Mouse (Mus musculus) limb, embryonic 14.5 days (tissue): Measurements from ENCODE around the gene Cep128. TPM values are rescaled to one million over a fixed set of nuclear protein-coding genes. Genes with fewer than 3 reads are reported as not detected.

Experiments
- ATAC-seq: fragments of 200-750 bp; cut with Nextera tagmentation; 2 replicates; pipeline ENCODE4 v1.8.0; 2017; ENCODE audit warnings: low read depth, moderate number of reproducible peaks, moderate TSS enrichment; ENCODE audit not compliant: low FRiP score
- DNase-seq: peaks from one replicate; pipeline ENCODE4 v3.0.0-alpha.2; 2015; ENCODE audit warnings: low spot score
- H3K27ac ChIP-seq: fragments of 300-500 bp; sonication (generic); replicated peaks from 2 replicates; pipeline ENCODE4 v1.5.1; 2014; ENCODE audit warnings: low read depth, mild to moderate bottlenecking, low read length, moderate library complexity, mixed read lengths
- H3K27me3 ChIP-seq: fragments of 300-500 bp; sonication (generic); 2 replicates; pipeline ENCODE4 v1.6.1; 2014; ENCODE audit warnings: low read length, mixed read lengths; ENCODE audit not compliant: control insufficient read depth, insufficient read depth
- H3K36me3 ChIP-seq: fragments of 300-500 bp; sonication (generic); 2 replicates; pipeline ENCODE4 v1.6.1; 2014; ENCODE audit warnings: mild to moderate bottlenecking, low read length, moderate library complexity, mixed read lengths; ENCODE audit not compliant: control insufficient read depth, insufficient read depth
- H3K4me1 ChIP-seq: fragments of 300-500 bp; sonication (generic); 2 replicates; pipeline ENCODE4 v1.6.1; 2014; ENCODE audit warnings: antibody characterized with exemption, low read length, mixed read lengths; ENCODE audit not compliant: control insufficient read depth, insufficient read depth
- H3K4me2 ChIP-seq: fragments of 300-500 bp; sonication (generic); replicated peaks from 2 replicates; pipeline ENCODE4 v1.6.1; 2014; ENCODE audit warnings: low read depth, mild to moderate bottlenecking, low read length, moderate library complexity; ENCODE audit not compliant: severe bottlenecking
- H3K4me3 ChIP-seq: fragments of 300-500 bp; sonication (generic); replicated peaks from 2 replicates; pipeline ENCODE4 v1.5.1; 2014; ENCODE audit warnings: low read length
- H3K9ac ChIP-seq: fragments of 300-500 bp; sonication (generic); 2 replicates; pipeline ENCODE4 v1.6.1; 2014; ENCODE audit warnings: mild to moderate bottlenecking, low read depth, low read length, moderate library complexity; ENCODE audit not compliant: severe bottlenecking
- H3K9me3 ChIP-seq: fragments of 300-500 bp; sonication (generic); 2 replicates; pipeline ENCODE4 v1.6.1; 2016; ENCODE audit warnings: low read length; ENCODE audit not compliant: control insufficient read depth
- POLR2A ChIP-seq: fragments of 200-500 bp; IDR thresholded peaks from 2 replicates; pipeline ENCODE4 v1.8.0; 2012; ENCODE audit warnings: inconsistent platforms, mild to moderate bottlenecking, moderate library complexity, borderline replicate concordance; ENCODE audit not compliant: insufficient read depth, insufficient read length; ENCODE audit errors: extremely low read depth
- WGBS: fragments of 180-500 bp; shearing (Covaris S2); extraction: QIAGEN DNeasy Blood & Tissue Kit; methylation state at CpG from one replicate; pipeline ENCODE4 v1.1.7; 2014; 5-methylcytosine and 5-hydroxymethylcytosine counted together
- polyA plus RNA-seq, 2 experiments: library from polyadenylated mRNA; depleted of rRNA in 1 of 2; stranded (reverse) in 1 of 2; unstranded in 1 of 2; fragments of >200 nt; fragmentation: Nextera tagmentation in 1 of 2; extraction: Ambion mirVana in 1 of 2; gene quantifications; 2 replicates each; pipeline versions ENCODE4 v1.2.1 to v1.2.3; 2012 to 2014

Cep128 gene
- polyA plus RNA-seq, 2 experiments, result 6.7 to 7.4 TPM

GRCm38 (mm10) chr12:91040267-91040905, 343.8 kb downstream of the Cep128 start:
- no peak for ATAC-seq
- TF ChIP-seq POLR2A, result no peak

DNA sequence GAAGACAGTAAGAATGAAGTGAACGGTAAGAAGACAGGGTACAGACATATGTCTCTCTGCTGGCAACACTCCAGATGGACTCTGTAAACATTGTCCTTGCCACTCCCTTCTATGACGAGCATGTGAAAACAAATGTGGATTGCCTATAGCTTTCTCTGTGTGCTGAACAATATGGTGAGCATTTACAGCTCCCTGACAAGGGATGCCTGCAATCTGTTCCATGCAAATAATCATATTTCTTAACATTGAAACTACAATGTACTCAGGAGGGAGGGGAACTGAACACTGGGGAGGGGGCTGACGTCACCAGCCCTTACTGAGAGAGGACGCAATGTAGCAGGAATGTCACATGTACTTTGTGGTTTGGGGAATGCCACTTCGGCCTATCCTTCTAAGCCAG, 355.1 kb downstream of the Cep128 start:
- Histone ChIP-seq H3K9me3 (no peaks in the 10 kb centered on the region), H3K27me3 (no peaks in the 10 kb centered on the region), H3K4me3 (no peak overlapping the region), H3K4me1 (no peaks in the 10 kb centered on the region), H3K9ac (no peak overlapping the region), H3K4me2 (no peak overlapping the region), H3K27ac (no peak overlapping the region), H3K36me3 (no peaks in the 10 kb centered on the region)
- no peak for TF ChIP-seq POLR2A
- 72% methylated on average over 5 of the region's 5 CpGs for WGBS
- DNase-seq, result no peak
- ATAC-seq, result no peak

More at GRCm38 (mm10) chr12:91040267-91040905, 343.8 kb downstream of the Cep128 start:
- no peak for DNase-seq
- Histone ChIP-seq H3K9me3 (no peaks in the 10 kb centered on the region), H3K27me3 (no peaks in the 10 kb centered on the region), H3K4me2 (no peak overlapping the region), H3K4me1 (no peaks in the 10 kb centered on the region), H3K27ac (no peak overlapping the region), H3K9ac (no peak overlapping the region), H3K36me3 (no peaks in the 10 kb centered on the region), H3K4me3 (no peak overlapping the region)
- WGBS, result 65% methylated on average over 7 of the region's 7 CpGs

- ATAC-seq (peak; percentile 44), DNase-seq (peak; percentile 12)
- Histone ChIP-seq H3K9ac (no peak overlapping the region), H3K4me3 (no peak overlapping the region), H3K36me3 (no peaks in the 10 kb centered on the region), H3K4me2 (no peak overlapping the region), H3K27ac (no peak overlapping the region), H3K9me3 (no peaks in the 10 kb centered on the region), H3K4me1 (no peaks in the 10 kb centered on the region), H3K27me3 (no peaks in the 10 kb centered on the region)
- 78% methylated on average over 9 of the region's 9 CpGs for WGBS
- TF ChIP-seq POLR2A, result no peak
Observed at GRCm38 (mm10) chr12:91027681-91028080, 356.5 kb downstream of the Cep128 start.

- TF ChIP-seq POLR2A, result no peak
- H3K27ac ChIP-seq, result no peak overlapping the region
- no peaks in the 10 kb centered on the region for H3K27me3 ChIP-seq
- no peak for DNase-seq
- no peak overlapping the region for H3K4me3 ChIP-seq
- H3K36me3 ChIP-seq, result no peaks in the 10 kb centered on the region
- peak; percentile 19; the same call in 1 of the 2 replicates for ATAC-seq
- no peak overlapping the region for H3K9ac ChIP-seq
- WGBS, result 81% methylated on average over 4 of the region's 4 CpGs
- H3K4me2 ChIP-seq, result no peak overlapping the region
- no peaks in the 10 kb centered on the region for H3K9me3 ChIP-seq
- H3K4me1 ChIP-seq, result no peaks in the 10 kb centered on the region
Observed at GRCm38 (mm10) chr12:91027100-91027499, 357.1 kb downstream of the Cep128 start.

DNA sequence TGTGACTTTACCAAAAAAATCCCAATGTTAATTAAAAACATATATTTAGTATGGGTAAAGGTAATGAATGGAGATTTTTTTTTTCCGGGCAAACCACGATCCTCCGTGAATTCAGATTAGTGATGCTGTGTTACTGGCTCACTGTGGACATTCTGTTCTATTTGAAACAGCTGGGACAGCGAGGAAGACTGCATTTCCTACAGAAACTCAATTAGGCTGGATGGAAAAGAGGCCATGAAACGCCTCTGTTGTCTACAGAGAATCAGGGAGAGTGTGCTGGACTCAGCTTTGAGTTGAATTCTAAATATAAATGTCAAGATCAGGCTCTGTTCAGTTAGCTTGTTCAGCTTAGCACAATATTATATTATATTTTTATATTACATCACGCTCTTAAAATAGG, 369.1 kb downstream of the Cep128 start:
- H3K27ac ChIP-seq, result no peak overlapping the region
- H3K9ac ChIP-seq, result no peak overlapping the region
- no peak for TF ChIP-seq POLR2A
- H3K27me3 ChIP-seq, result no peaks in the 10 kb centered on the region
- DNase-seq (no peak), ATAC-seq (no peak)
- H3K9me3 ChIP-seq, result no peaks in the 10 kb centered on the region
- WGBS, result 48% methylated on average over 6 of the region's 6 CpGs
- no peak overlapping the region for H3K4me3 ChIP-seq
- H3K36me3 ChIP-seq, result no peaks in the 10 kb centered on the region
- no peak overlapping the region for H3K4me2 ChIP-seq
- no peaks in the 10 kb centered on the region for H3K4me1 ChIP-seq
